Mouse (Mus musculus): ENCODE data around the gene Vars. TPM values are rescaled to one million over a fixed set of nuclear protein-coding genes. Genes with fewer than 3 reads are reported as not detected.
"Not testable (repeated sequence)": the region's sequence is repeated elsewhere in the genome, so short reads cannot be mapped to it uniquely, and the experiment has no call there.

Gene Vars
- polyA plus RNA-seq, 1 experiment from 2014 or later: 123 TPM

DNA sequence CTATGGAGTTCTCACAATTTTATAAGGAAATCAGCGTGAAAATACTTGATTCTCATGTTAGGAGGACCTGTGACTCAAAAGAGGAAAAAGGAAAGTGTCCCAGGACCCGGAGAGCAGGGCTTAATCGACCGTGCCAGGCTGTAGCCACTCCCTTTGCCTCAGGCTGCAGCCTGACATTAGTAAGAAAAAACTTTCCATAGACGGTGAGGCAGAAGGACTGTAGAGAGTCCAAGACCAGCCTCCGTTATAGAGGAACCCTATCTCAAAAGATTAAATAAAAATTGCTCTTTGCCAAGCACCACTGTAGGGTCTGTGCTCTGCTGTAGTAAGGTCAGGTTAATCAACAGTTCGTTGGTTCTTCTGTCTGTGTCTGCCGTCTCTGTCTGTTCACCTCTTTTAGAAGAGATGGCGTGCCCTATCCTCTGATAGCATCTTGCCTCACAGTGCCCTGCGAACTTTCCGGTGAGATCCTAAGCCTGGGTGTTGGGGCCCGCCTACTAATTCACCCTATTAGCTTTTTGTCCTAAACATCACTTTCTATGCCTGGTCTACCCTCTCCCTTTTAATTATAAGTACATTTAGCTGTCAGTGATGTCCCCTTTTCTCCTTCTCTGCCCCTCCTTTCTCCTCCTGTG is 40.8 kb upstream of the Vars start:
- TF ChIP-seq CTCF (IDR thresholded peaks at IDR 0.05): no peak
- in situ Hi-C loops (cut with MboI; ENCODE audit: low pct_unique_long_range_greater_than_20kb): no loop called here
- no peaks in the 10 kb centered on the region for H3K27me3 ChIP-seq
- DNase-seq (ENCODE audit: low read depth, low spot score): no peak
- ChIA-PET POLR2A (interaction anchor here (0.6 to 0.7 kb wide), 2 partner anchors 22 to 170 kb away, joined by 5 to 6 read pairs; partner anchors contain the start of gene Lsm2), CTCF (interaction anchor here (1.3 to 1.5 kb wide), 2 partner anchors 20 to 26 kb away, joined by 3 read pairs; no protein-coding TSS in a partner anchor)
- ATAC-seq: peak; percentile 37

DNA sequence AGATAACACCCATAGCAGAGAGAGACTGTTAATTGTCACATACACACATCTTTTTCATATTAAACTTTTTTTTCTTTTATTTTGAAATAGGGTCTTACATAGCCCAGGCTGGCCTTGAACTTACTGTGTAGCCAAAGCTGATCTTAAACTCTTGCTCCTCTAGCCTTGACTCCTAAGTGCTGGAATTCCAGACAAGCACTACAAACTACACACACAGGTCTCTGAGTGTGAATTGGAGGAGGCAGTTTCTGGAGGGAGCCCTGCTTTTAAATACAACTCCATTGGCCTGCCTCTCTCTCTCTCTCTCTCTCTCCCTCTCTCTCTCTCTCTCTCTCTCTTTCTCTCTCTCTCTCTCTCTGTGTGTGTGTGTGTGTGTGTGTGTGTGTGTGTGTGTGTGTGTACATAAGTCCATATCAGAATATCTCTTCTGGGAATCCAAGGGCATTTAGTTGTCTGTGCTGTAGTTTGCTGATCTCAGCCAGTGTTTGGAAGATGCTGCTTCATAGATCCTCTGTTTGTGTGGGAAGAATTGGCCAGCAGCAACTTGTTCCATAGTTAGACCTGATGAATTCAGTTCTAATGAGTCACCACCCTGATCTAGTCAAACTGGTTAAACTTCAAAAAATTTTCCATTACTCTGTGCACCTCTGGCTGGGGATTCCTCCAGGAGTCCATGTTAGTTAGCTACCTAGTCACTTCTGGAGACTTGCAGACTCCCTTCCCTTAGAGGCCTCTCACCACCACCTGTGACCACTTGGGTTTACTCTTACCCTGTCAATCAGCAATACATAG is 39.9 kb upstream of the Vars start:
- in situ Hi-C loops (cut with MboI; ENCODE audit: low pct_unique_long_range_greater_than_20kb): no loop called here
- no peak for TF ChIP-seq CTCF (IDR thresholded peaks at IDR 0.05)
- ATAC-seq: no peak
- POLR2A ChIA-PET: interaction anchor here (0.6 to 2.8 kb wide), 4 partner anchors 12 to 169 kb away, joined by 5 to 8 read pairs (median 6); partner anchors contain the start of genes Hspa1l and Lsm2
- CTCF ChIA-PET: interaction anchor here (0.8 to 1.3 kb wide), 3 partner anchors 19 to 23 kb away, joined by 3 to 4 read pairs (median 4); no protein-coding TSS in a partner anchor
- H3K27me3 ChIP-seq: no peaks in the 10 kb centered on the region
- no peak for DNase-seq (ENCODE audit: low read depth, low spot score)

DNA sequence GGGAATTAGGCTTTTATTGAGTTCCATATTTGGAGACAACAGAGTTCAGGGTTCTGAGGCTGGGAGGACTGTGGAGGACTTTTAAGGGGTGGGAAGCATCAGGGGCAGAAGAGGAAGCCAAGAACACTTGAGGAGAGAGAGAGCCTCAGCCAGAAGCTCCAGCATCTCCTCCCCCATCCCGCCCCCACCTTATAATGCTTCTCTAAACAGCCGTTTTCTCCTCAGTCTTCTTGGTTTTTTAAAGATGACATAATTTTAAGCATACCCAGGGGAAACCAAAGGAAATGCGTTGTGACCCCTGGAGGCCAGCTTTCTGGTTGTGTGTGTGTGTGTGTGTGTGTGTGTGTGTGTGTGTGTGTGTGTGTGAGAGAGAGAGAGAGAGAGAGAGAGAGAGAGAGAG is 38.7 kb upstream of the Vars start:
- no peaks in the 10 kb centered on the region for H3K27me3 ChIP-seq
- ATAC-seq (no peak), DNase-seq (ENCODE audit: low read depth, low spot score) (no peak)
- TF ChIP-seq CTCF (IDR thresholded peaks at IDR 0.05): no peak
- in situ Hi-C loops (cut with MboI; ENCODE audit: low pct_unique_long_range_greater_than_20kb): no loop called here
- ChIA-PET POLR2A (interaction anchor here (1.9 to 2.8 kb wide), 2 partner anchors 11 to 19 kb away, joined by 7 to 8 read pairs; partner anchors contain the start of genes Hspa1l and Lsm2), CTCF (interaction anchor here (1.2 kb wide), 1 partner anchor 22 kb away, joined by 4 read pairs; no protein-coding TSS in a partner anchor)

DNA sequence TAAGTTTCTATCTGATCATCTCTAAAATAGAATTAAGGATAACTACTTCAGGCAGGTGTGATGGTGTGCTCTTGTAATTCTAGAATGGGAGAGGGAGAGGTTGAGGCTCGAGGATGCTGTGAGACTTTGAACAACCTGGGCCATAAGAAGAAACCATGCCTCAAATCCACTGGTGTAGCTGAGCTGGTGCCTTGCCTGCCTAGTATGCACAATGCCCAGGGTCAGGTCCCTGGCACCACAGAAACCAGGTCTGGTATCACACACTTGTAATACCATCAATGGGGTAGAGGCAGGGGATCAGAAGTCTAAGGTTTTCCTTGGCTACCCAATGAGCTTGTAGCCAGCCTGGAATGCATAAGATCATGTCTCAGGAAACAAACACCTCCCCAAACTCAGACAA is 37.9 kb upstream of the Vars start:
- DNase-seq (ENCODE audit: low read depth, low spot score) (no peak), ATAC-seq (no peak)
- H3K27me3 ChIP-seq: no peaks in the 10 kb centered on the region
- TF ChIP-seq CTCF (IDR thresholded peaks at IDR 0.05): no peak
- CTCF ChIA-PET: interaction anchor here (0.8 to 1.0 kb wide), 2 partner anchors 11 to 17 kb away, joined by 3 to 4 read pairs; no protein-coding TSS in a partner anchor
- in situ Hi-C loops (cut with MboI; ENCODE audit: low pct_unique_long_range_greater_than_20kb): no loop called here
- POLR2A ChIA-PET: interaction anchor here (2.8 kb wide), 1 partner anchor 19 kb away, joined by 7 read pairs; the partner anchor contains the start of gene Lsm2

DNA sequence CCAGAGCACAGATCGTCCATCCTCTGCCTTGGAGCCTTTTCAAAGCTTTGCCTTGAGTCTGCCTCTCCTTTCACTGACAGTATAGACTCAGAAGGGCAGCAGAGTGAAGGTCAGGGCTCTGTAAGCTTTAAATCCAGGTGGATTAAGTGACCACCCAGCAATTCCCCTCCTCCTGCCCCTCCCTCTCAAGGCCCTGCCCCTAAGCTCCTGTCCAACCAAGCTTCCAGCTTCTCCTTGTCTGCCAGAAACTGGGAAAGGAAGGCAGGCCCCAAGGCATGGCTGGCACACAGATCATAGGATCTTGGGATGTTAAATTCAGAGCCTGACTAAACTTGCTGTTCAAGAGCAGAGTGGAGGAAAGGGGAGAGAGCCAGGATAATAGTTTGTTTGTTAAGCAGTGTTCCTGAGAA is 36.1 kb upstream of the Vars start:
- H3K27me3 ChIP-seq: no peaks in the 10 kb centered on the region
- POLR2A ChIA-PET: interaction anchor here (0.7 to 1.5 kb wide), 2 partner anchors 10 to 12 kb away, joined by 3 to 4 read pairs; no protein-coding TSS in a partner anchor
- CTCF ChIA-PET: interaction anchor here (0.6 to 1.9 kb wide), 6 partner anchors 8 to 56 kb away, joined by 3 to 7 read pairs (median 4); no protein-coding TSS in a partner anchor
- DNase-seq (ENCODE audit: low read depth, low spot score) (peak; percentile 63), ATAC-seq (peak; percentile 49)
- in situ Hi-C loops (cut with MboI; ENCODE audit: low pct_unique_long_range_greater_than_20kb): no loop called here
- TF ChIP-seq CTCF (IDR thresholded peaks at IDR 0.05): no peak

DNA sequence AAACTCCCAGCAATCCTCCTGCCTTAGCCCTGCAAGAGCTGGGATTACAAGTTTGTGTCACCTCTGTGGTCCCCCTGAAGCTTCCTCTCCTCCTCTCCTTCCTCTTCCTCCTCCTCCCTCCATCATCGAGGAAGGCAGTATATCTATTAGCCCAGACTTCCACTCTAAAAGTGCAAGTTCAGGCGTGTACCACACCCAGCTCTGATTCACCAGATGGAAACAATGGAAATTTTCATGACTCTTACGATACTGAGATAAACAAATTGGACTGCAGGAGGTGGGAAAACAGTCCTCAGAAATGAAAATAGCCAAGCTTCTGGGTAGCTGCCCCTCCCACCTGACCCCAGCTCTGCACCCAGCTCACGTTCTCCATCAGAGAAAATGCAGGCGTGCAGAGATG is 35.2 kb upstream of the Vars start:
- POLR2A ChIA-PET: interaction anchor here (1.5 kb wide), 1 partner anchor 11 kb away, joined by 4 read pairs; no protein-coding TSS in a partner anchor

DNA sequence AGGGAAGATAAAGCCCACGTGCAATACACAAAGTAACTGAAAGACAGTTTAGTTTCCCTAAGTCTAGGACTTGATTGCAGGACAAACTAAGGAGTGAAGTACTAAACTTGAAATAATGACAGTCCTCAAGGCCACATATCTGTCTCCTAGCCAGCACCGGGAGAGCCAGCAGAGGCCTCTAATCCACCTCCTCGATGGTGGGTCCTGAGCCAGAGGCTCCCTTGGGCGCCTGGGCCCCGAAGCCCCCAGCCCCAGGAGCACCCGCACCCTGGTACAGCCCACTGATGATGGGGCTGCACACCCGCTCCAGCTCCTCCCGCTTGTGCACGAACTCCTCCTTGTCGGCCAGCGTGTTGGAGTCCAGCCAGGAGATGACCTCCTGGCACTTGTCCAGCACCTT is 31.0 kb upstream of the Vars start, which contains the start of gene Gm20481:
TSS of gene Gm20481 (plus strand) at position 91 of the 400 bp plus-strand sequence.
- DNase-seq (ENCODE audit: low read depth, low spot score); H3K27me3 ChIP-seq; CTCF ChIA-PET; ATAC-seq; POLR2A ChIA-PET; in situ Hi-C loops (cut with MboI; ENCODE audit: low pct_unique_long_range_greater_than_20kb): not testable (repeated sequence)

More for the DNA sequence above, 35.2 kb upstream of the Vars start:
- no peak for DNase-seq (ENCODE audit: low read depth, low spot score)
- CTCF ChIA-PET: interaction anchor here (1.3 to 1.9 kb wide), 2 partner anchors 9 to 15 kb away, joined by 4 to 7 read pairs; no protein-coding TSS in a partner anchor
- in situ Hi-C loops (cut with MboI; ENCODE audit: low pct_unique_long_range_greater_than_20kb): no loop called here
- TF ChIP-seq CTCF (IDR thresholded peaks at IDR 0.05): no peak
- no peak for ATAC-seq
- no peaks in the 10 kb centered on the region for H3K27me3 ChIP-seq

DNA sequence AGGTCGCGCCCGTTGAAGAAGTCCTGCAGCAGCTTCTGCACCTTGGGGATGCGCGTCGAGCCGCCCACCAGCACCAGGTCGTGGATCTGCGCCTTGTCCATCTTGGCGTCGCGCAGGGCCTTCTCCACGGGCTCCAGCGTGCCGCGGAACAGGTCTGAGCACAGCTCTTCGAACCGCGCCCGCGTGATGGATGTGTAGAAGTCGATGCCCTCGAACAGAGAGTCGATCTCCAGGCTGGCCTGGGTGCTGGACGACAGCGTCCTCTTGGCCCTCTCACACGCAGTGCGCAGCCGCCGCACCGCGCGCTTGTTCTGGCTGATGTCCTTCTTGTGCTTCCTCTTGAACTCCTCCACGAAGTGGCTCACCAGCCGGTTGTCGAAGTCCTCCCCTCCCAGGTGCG is 29.9 kb upstream of the Vars start:
- POLR2A ChIA-PET; DNase-seq (ENCODE audit: low read depth, low spot score); H3K27me3 ChIP-seq; CTCF ChIA-PET; in situ Hi-C loops (cut with MboI; ENCODE audit: low pct_unique_long_range_greater_than_20kb); ATAC-seq: not testable (repeated sequence)

DNA sequence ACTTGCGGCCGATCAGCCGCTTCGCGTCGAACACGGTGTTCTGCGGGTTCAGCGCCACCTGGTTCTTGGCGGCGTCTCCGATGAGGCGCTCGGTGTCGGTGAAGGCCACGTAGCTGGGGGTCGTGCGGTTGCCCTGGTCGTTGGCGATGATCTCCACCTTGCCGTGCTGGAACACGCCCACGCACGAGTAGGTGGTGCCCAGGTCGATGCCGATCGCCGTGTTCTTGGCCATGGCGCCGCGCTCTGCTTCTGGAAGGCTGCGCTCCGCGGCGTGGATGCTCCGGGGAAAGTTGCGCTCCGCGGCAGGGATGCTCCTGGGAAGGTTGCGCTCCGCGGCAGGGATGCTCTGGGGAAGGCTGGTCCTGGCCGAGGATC is 29.1 kb upstream of the Vars start:
- POLR2A ChIA-PET; ATAC-seq; in situ Hi-C loops (cut with MboI; ENCODE audit: low pct_unique_long_range_greater_than_20kb); DNase-seq (ENCODE audit: low read depth, low spot score); H3K27me3 ChIP-seq: not testable (repeated sequence)
- CTCF ChIA-PET: interaction anchor here (1.2 kb wide), 1 partner anchor 15 kb away, joined by 4 read pairs; no protein-coding TSS in a partner anchor

DNA sequence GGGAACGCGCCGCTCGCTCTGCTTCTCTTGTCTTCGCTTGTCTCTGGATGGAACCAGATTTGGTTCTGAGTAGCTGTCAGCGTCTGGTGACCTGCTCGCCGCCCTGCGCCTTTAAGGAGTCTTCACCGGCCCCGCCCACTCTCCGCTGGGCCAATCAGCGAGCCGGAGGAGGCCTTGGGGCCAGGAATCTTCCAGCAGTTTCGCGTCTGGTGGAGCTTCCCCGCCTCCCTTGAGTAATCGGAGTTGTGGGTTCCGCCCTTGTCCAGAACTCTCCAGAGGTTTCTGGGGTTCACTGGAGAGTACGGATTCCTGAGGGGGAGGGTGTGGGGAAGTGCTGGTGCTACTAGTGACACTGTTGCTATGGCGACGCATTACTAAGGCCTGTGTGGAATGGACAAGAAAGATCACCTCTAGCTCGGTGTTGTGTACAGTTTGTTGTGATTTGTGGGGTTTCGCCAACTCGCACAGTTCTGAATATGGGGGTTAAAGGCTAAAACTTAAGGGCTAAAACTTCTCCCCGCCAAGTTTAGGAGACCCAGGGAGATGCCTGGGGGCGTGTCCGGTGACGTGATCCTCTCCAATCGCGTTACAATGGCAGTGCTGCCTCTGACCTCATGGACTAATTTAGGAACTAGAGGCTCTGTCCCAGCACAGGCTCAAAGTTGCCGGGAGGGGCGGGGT is 28.6 kb upstream of the Vars start, which contains the start of the genes Hspa1a and Hspa1l:
TSS of gene Hspa1a (minus strand) at position 88 of the 681 bp plus-strand sequence.
TSS of gene Hspa1l (plus strand) at position 635 of the 681 bp plus-strand sequence.
- peak; percentile 78 for ATAC-seq
- ChIA-PET CTCF (interaction anchor here (1.2 kb wide), 1 partner anchor 16 kb away, joined by 4 read pairs; no protein-coding TSS in a partner anchor), POLR2A (interaction anchor here (1.9 kb wide), 1 partner anchor 11 kb away, joined by 8 read pairs; no protein-coding TSS in a partner anchor)
- DNase-seq (ENCODE audit: low read depth, low spot score); in situ Hi-C loops (cut with MboI; ENCODE audit: low pct_unique_long_range_greater_than_20kb); H3K27me3 ChIP-seq: not testable (repeated sequence)

Measured in Patski (cell line).